Mouse (Mus musculus) liver, postnatal 0 days (tissue): ENCODE data around the gene Fn3k.

ENCODE experiments used
- CTCF ChIP-seq: sonication (generic); IDR thresholded peaks from 2 replicates; pipeline ENCODE4 v1.5.1; 2016; ENCODE audit warnings: antibody characterized with exemption, low read depth
- EP300 ChIP-seq: IDR thresholded peaks from 2 replicates; pipeline ENCODE4 v1.6.1; 2016; ENCODE audit warnings: antibody characterized with exemption, low read depth, mild to moderate bottlenecking

- TF ChIP-seq EP300 (no peak), CTCF (no peak)
Observed at GRCm38 (mm10) chr11:121390793-121391192, 43.9 kb upstream of the Fn3k start.
